Mouse (Mus musculus) adrenal gland, postnatal 4 days (tissue): Measurements from ENCODE around the gene Nos1ap. TPM values are rescaled to one million over a fixed set of nuclear protein-coding genes. Genes with fewer than 3 reads are reported as not detected.

Source experiments
- DNase-seq, 2 experiments: peaks; one replicate each; pipeline ENCODE4 v3.0.0; 2021 to 2022; ENCODE audit warnings: low spot score in 2 of 2, mixed read lengths in 2 of 2
- long read RNA-seq, 2 experiments: library from polyadenylated mRNA; stranded (forward); transcript quantifications; one replicate each; pipeline ENCODE4 v2.0.0; 2021
- total RNA-seq, 2 experiments: library from RNA; stranded (reverse); gene quantifications; 2 replicates each; pipeline ENCODE4 v1.2.3; 2021

The Nos1ap gene
- 10 to 100 TPM; 31.7 to 37.5 TPM for total RNA-seq
- long read RNA-seq, experiment 1, partial matches to known transcripts = 1 of 21 reads
- long read RNA-seq, experiment 1, other reads (novel, unspliced or antisense) = 16 of 21 reads
- long read RNA-seq, experiment 2, partial matches to known transcripts = 7 of 34 reads
- long read RNA-seq, experiment 2, other reads (novel, unspliced or antisense) = 24 of 34 reads

DNA sequence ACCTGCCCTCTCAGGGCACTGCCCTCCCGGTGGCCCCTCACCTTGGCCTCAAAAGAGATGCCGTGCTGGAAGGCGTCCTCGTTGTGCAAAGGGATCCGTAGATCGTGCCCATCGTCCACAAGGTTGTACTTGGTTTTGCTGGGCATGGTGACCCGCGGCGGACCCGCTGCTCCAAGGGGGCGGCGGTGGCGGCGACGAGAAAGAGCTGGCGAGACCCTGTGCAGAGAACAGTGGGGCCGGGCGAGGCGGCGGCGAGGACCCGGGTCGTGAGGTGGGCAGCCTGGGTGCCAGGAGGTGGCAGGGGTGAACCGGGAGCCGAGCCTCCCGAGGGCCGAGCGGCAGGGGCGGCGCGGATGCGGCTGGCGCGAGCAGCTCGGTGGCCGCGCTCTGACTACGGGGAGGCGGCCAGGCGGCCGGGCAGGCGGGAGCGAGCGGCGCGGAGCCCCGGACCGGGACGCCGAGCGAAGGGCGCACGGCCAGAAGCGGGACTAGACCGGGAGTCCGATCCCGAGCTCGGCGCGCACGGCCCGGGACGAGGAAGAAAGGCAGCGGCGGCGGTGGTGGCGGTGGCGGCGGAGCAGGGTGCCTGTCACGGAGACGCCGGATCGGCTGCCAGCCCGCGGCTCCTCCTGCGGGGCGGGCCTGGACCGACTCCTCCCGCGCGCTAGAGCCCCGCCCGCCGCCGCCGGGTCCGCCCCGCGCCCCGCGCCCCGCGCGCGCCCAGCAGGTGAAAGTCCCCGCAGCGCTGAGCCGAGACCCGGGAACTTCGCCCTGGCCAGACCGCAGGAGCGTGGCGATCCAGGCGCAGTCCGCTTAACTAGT, at the start of gene Nos1ap:
TSS of gene Nos1ap (minus strand) at position 643 of the 822 bp plus-strand sequence.
- DNase-seq = peak; percentile 53 to 73

GRCm38 (mm10) chr1:170638941-170639340, 49.3 kb upstream of the Nos1ap start:
- DNase-seq = no peak

DNA sequence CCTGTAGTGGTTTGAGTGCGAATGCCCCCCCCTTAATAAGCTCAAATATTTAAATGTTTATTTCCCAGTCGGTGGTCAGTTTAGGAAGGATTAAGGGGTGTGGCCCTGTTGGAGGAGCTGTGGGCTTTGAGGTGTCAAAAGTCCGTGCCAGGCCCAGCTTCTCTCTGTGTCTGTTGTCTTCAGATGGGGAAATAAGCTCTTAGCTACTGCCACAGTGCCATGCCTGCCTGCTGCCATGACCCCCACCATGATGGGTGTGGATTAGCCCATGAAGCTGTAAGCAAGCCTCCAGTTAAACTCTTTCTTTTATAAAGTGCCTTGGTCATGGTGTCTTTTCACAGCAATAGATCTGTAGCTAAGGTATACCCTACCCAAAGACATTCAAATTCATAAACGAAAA, 43.2 kb upstream of the Nos1ap start:
- no peak for DNase-seq

DNA sequence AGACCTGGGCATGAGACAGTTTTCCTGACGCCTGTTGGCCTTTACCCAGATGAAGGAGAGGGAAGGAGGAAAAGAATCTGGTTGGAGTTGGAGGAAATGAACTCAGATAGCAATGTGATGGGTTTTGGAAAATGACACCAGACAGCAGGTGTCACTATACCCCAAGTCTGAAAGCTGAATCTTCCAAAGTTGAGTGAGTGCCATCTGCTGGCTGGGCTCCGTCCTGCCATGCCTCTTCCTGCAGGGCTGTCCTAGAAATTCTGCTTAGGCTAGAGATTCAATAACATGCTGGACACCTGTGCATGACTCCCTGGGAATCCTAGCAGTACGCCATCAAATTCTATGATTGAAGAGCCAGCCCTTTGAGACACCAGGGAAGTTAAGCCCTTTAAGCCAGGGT, 42.7 kb upstream of the Nos1ap start:
- peak; percentile 40 to 65 for DNase-seq

DNA sequence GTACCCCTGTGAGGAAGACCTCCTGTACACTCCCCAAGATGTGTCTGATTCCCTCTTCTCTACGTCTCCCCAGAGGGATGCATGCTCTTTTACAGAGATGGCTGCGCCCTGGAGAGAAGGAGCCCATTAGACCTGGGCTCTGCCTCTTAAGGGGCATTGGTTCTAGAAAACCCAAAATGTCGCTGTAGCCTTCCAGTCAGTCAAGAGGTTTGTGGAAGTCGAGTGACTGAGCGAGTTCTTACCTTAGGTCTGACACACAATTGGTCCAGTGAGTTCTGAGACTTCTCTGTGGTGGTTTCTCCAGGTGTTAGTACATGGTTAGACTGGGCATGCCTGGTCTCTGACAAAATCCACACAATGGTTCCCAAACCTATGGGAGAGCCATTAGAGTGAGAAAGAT, 41.9 kb upstream of the Nos1ap start:
- no peak for DNase-seq

- DNase-seq = no peak
These were observed 40.8 kb upstream of the Nos1ap start for GRCm38 (mm10) chr1:170630489-170630888.

GRCm38 (mm10) chr1:170623432-170623831, 33.8 kb upstream of the Nos1ap start:
- no peak for DNase-seq

- no peak for DNase-seq
These were observed 33.3 kb upstream of the Nos1ap start for GRCm38 (mm10) chr1:170622934-170623333.

- DNase-seq = no peak
These were observed 30.2 kb upstream of the Nos1ap start for GRCm38 (mm10) chr1:170619686-170620374.

- DNase-seq = peak; percentile 24 to 39
These were observed 23.6 kb upstream of the Nos1ap start for GRCm38 (mm10) chr1:170612968-170613872.

DNA sequence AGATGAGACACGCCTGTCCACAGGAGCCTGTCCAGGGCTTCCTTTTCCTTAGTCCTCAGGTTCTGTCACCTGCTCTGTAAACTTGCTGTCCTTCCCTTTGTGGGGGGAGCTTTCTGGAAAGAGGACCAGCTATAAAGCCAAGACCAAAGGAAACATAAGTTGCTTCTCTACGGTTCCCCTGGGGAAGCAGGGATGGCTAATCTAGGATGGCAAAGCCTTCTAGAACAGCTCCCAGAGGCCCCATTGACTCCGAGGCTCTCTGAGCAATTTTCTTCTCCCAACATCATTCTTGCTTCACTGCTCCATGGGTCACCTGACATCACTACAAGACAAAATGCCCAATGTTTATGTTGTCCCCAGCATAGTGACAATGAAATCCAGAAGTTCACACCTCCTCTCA, 22.0 kb upstream of the Nos1ap start:
- no peak for DNase-seq

GRCm38 (mm10) chr1:170610695-170611094, 21.0 kb upstream of the Nos1ap start:
- no peak for DNase-seq

GRCm38 (mm10) chr1:170610289-170610688, 20.6 kb upstream of the Nos1ap start:
- no peak for DNase-seq

GRCm38 (mm10) chr1:170609872-170610271, 20.2 kb upstream of the Nos1ap start:
- DNase-seq = no peak

GRCm38 (mm10) chr1:170608461-170609071, 18.9 kb upstream of the Nos1ap start:
- DNase-seq = no peak

GRCm38 (mm10) chr1:170607231-170607917, 17.7 kb upstream of the Nos1ap start:
- no peak for DNase-seq

DNA sequence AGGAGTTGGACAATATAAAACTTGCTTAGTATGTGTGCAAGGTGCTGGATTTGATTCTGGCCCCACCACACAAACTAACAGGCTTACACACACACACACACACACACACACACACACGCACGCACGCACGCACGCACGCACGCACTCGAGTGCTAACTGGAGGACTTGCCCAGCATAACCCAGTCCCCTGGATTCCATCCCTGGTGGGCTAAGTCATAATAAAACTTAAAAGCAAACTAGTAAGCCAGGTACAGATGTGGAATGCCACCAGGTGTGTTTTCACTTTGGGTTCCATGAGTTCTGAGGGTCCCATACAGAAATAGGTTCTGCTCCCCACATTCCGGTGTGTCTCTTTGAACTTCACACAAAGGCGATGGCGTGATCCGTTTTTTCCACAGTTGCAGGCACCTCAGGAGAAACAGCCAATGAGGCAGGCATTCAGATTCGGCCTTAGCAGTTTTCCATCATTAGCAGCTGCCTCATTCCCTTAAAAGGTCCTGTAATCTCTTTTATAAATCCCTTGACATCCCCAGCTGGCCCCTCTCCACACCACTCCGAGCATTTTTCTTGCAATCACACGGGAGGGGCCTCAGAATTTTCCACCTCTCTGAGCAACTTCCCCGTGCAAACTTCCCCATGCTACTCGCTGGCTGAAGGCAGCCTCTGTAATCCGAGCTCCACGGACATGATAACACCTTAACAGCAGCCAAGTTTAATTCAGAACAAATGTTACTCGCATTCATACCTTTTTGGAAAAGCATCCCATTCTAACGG, 15.8 kb upstream of the Nos1ap start:
- DNase-seq = no peak

- no peak for DNase-seq
These were observed 4.9 kb upstream of the Nos1ap start for GRCm38 (mm10) chr1:170594575-170594974.

DNA sequence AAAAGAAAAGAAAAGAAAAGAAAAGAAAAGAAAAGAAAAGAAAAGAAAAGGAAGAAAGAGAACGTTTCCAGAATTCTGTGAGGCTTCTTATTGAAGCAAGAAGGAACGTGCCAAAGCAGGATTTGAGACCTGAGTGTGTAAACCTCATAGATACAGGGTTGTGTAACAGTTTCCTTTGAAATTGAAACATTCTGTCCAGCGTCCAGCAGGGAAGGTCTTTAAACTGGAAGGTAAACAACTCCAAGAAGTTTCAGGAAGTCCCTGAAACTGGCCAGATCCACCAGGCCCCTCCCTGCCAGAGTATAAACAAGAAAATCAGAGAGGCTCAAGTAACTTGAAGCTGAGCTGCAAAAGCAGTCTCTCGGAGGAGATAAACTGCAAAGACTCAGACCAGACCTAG, 870 bp upstream of the Nos1ap start:
- no peak for DNase-seq
